Mouse (Mus musculus) liver, embryonic 16.5 days (tissue): ENCODE results near the gene A530032D15Rik. TPM values are rescaled to one million over a fixed set of nuclear protein-coding genes. Genes with fewer than 3 reads are reported as not detected.

Experiments used
- polyA plus RNA-seq: library from polyadenylated mRNA; unstranded; fragments of >200 nt; fragmentation: Nextera tagmentation; extraction: Ambion mirVana; gene quantifications from 2 replicates; pipeline ENCODE4 v1.2.1, GENCODE M21; 2015

Gene A530032D15Rik
- polyA plus RNA-seq, 1 experiment from 2014 or later, result not detected

Other genes with a start within 250 kb of the A530032D15Rik start
- 0.04 TPM in 1 of 2 replicates, not detected in the other for gene Slc16a14, start 174.7 kb downstream of the A530032D15Rik start, polyA plus RNA-seq
- not detected in 2 replicates for gene Gm10553, start 9.7 kb downstream of the A530032D15Rik start, polyA plus RNA-seq
- gene C130026I21Rik, start 160.7 kb upstream of the A530032D15Rik start, polyA plus RNA-seq, result 0.27 and 0.48 TPM in 2 replicates